Mouse (Mus musculus) stomach, embryonic 16.5 days (tissue): ENCODE results near the gene Babam2. TPM values are rescaled to one million over a fixed set of nuclear protein-coding genes. Genes with fewer than 3 reads are reported as not detected.

ENCODE experiments used
- ATAC-seq: fragments of 200-750 bp; cut with Nextera tagmentation; 2 replicates; pipeline ENCODE4 v1.8.0; 2017; ENCODE audit warnings: moderate number of reproducible peaks, moderate TSS enrichment; ENCODE audit not compliant: insufficient read depth, low FRiP score
- H3K27ac ChIP-seq: fragments of 300-500 bp; sonication (generic); 2 replicates; pipeline ENCODE4 v1.5.1; 2014; ENCODE audit warnings: low read length
- H3K27me3 ChIP-seq: fragments of 300-500 bp; sonication (generic); 2 replicates; pipeline ENCODE4 v1.6.1; 2014; ENCODE audit warnings: low read length, control low read depth, mixed read lengths; ENCODE audit not compliant: control insufficient read depth, insufficient read depth
- H3K36me3 ChIP-seq: fragments of 300-500 bp; sonication (generic); 2 replicates; pipeline ENCODE4 v1.6.1; 2014; ENCODE audit warnings: low read length; ENCODE audit not compliant: control insufficient read depth, insufficient read depth
- H3K4me1 ChIP-seq: fragments of 300-500 bp; sonication (generic); 2 replicates; pipeline ENCODE4 v1.6.1; 2014; ENCODE audit warnings: low read length, control low read depth, mixed read lengths; ENCODE audit not compliant: control insufficient read depth, insufficient read depth
- H3K4me2 ChIP-seq: fragments of 300-500 bp; sonication (generic); 2 replicates; pipeline ENCODE4 v1.6.1; 2014; ENCODE audit warnings: low read depth, low read length, mixed read lengths
- H3K4me3 ChIP-seq: fragments of 300-500 bp; sonication (generic); replicated peaks from 2 replicates; pipeline ENCODE4 v1.5.1; 2014; ENCODE audit warnings: mild to moderate bottlenecking, low read length
- H3K9ac ChIP-seq: fragments of 300-500 bp; sonication (generic); 2 replicates; pipeline ENCODE4 v1.6.1; 2014; ENCODE audit warnings: low read length
- H3K9me3 ChIP-seq: fragments of 300-500 bp; sonication (generic); replicated peaks from 2 replicates; pipeline ENCODE4 v1.6.1; 2016; ENCODE audit warnings: low read length, control low read depth; ENCODE audit not compliant: control insufficient read depth
- WGBS: fragments of 180-500 bp; shearing (Covaris S2); extraction: QIAGEN DNeasy Blood & Tissue Kit; methylation state at CpG from one replicate; pipeline ENCODE4 v1.1.7; 2014; 5-methylcytosine and 5-hydroxymethylcytosine counted together
- polyA plus RNA-seq: library from polyadenylated mRNA; unstranded; fragments of >200 nt; fragmentation: Nextera tagmentation; extraction: Ambion mirVana; gene quantifications from 2 replicates; pipeline ENCODE4 v1.2.1, GENCODE M21; 2015

Gene Babam2
- polyA plus RNA-seq, 1 experiment from 2014 or later: 62.6 TPM

GRCm38 (mm10) chr5:31810796-31811662 is 113.5 kb downstream of the Babam2 start:
- no peak overlapping the region for H3K9ac ChIP-seq
- H3K27me3 ChIP-seq: no peaks in the 10 kb centered on the region
- no peak overlapping the region for H3K4me2 ChIP-seq
- no peaks in the 10 kb centered on the region for H3K36me3 ChIP-seq
- ATAC-seq: peak; percentile 92
- H3K4me3 ChIP-seq: no peak overlapping the region
- H3K27ac ChIP-seq: peak overlapping the region; percentile 76
- 0 out of 2 replicates have a peak, but pooled peaks cover 4% of the 10 kb centered on the region for H3K4me1 ChIP-seq
- no peaks in the 10 kb centered on the region for H3K9me3 ChIP-seq
- WGBS: 29% methylated on average over 12 of the region's 12 CpGs

GRCm38 (mm10) chr5:31811663-31812001 is 114.1 kb downstream of the Babam2 start:
- Histone ChIP-seq H3K4me3 (no peak overlapping the region), H3K9ac (no peak overlapping the region), H3K4me2 (no peak overlapping the region), H3K9me3 (no peaks in the 10 kb centered on the region), H3K27ac (peak overlapping the region; percentile 76), H3K27me3 (no peaks in the 10 kb centered on the region), H3K4me1 (0 out of 2 replicates have a peak, but pooled peaks cover 4% of the 10 kb centered on the region), H3K36me3 (no peaks in the 10 kb centered on the region)
- 92% methylated on average over 1 of the region's 1 CpGs for WGBS
- no peak for ATAC-seq

- no peak for ATAC-seq
- H3K4me3 ChIP-seq: no peak overlapping the region
- H3K36me3 ChIP-seq: no peaks in the 10 kb centered on the region
- 80% methylated on average over 6 of the region's 6 CpGs for WGBS
- 0 out of 2 replicates have a peak, but pooled peaks cover 4% of the 10 kb centered on the region for H3K4me1 ChIP-seq
- H3K27ac ChIP-seq: no peak overlapping the region
- no peak overlapping the region for H3K4me2 ChIP-seq
- H3K27me3 ChIP-seq: no peaks in the 10 kb centered on the region
- no peak overlapping the region for H3K9ac ChIP-seq
- no peaks in the 10 kb centered on the region for H3K9me3 ChIP-seq
These were observed 115.7 kb downstream of the Babam2 start for GRCm38 (mm10) chr5:31813156-31813675.

GRCm38 (mm10) chr5:31814068-31814467 is 116.6 kb downstream of the Babam2 start:
- no peak overlapping the region for H3K9ac ChIP-seq
- no peak for ATAC-seq
- H3K27me3 ChIP-seq: no peaks in the 10 kb centered on the region
- no peaks in the 10 kb centered on the region for H3K9me3 ChIP-seq
- no peak overlapping the region for H3K4me2 ChIP-seq
- no peaks in the 10 kb centered on the region for H3K36me3 ChIP-seq
- H3K4me3 ChIP-seq: no peak overlapping the region
- WGBS: 82% methylated on average over 4 of the region's 4 CpGs
- H3K27ac ChIP-seq: no peak overlapping the region
- 0 out of 2 replicates have a peak, but pooled peaks cover 4% of the 10 kb centered on the region for H3K4me1 ChIP-seq

- H3K4me1 ChIP-seq: 0 out of 2 replicates have a peak, but pooled peaks cover 4% of the 10 kb centered on the region
- no peak for ATAC-seq
- 68% methylated on average over 7 of the region's 7 CpGs for WGBS
- no peak overlapping the region for H3K4me3 ChIP-seq
- no peak overlapping the region for H3K27ac ChIP-seq
- H3K9ac ChIP-seq: no peak overlapping the region
- no peak overlapping the region for H3K4me2 ChIP-seq
- no peaks in the 10 kb centered on the region for H3K36me3 ChIP-seq
- no peaks in the 10 kb centered on the region for H3K9me3 ChIP-seq
- H3K27me3 ChIP-seq: no peaks in the 10 kb centered on the region
These were observed 117.6 kb downstream of the Babam2 start for GRCm38 (mm10) chr5:31815129-31815528.

- H3K4me2 ChIP-seq: no peak overlapping the region
- no peaks in the 10 kb centered on the region for H3K27me3 ChIP-seq
- ATAC-seq: no peak
- no peak overlapping the region for H3K9ac ChIP-seq
- H3K9me3 ChIP-seq: no peaks in the 10 kb centered on the region
- H3K4me3 ChIP-seq: no peak overlapping the region
- 74% methylated on average over 1 of the region's 1 CpGs for WGBS
- H3K27ac ChIP-seq: no peak overlapping the region
- H3K4me1 ChIP-seq: 0 out of 2 replicates have a peak, but pooled peaks cover 2% of the 10 kb centered on the region
- no peaks in the 10 kb centered on the region for H3K36me3 ChIP-seq
These were observed 118.6 kb downstream of the Babam2 start for GRCm38 (mm10) chr5:31816082-31816481.

GRCm38 (mm10) chr5:31820801-31821200 is 123.3 kb downstream of the Babam2 start:
- Histone ChIP-seq H3K36me3 (no peaks in the 10 kb centered on the region), H3K27me3 (no peaks in the 10 kb centered on the region), H3K9me3 (no peaks in the 10 kb centered on the region), H3K9ac (0 out of 2 replicates have a peak overlapping the region, but pooled peaks have one; percentile 7), H3K4me1 (no peaks in the 10 kb centered on the region), H3K4me3 (no peak overlapping the region), H3K4me2 (no peak overlapping the region), H3K27ac (no peak overlapping the region)
- ATAC-seq: no peak
- 69% methylated on average over 3 of the region's 3 CpGs for WGBS

GRCm38 (mm10) chr5:31821204-31821603 is 123.7 kb downstream of the Babam2 start:
- Histone ChIP-seq H3K9ac (0 out of 2 replicates have a peak overlapping the region, but pooled peaks have one; percentile 7), H3K36me3 (no peaks in the 10 kb centered on the region), H3K27me3 (no peaks in the 10 kb centered on the region), H3K4me1 (no peaks in the 10 kb centered on the region), H3K4me2 (no peak overlapping the region), H3K9me3 (no peaks in the 10 kb centered on the region), H3K4me3 (no peak overlapping the region), H3K27ac (no peak overlapping the region)
- no peak for ATAC-seq
- 74% methylated on average over 1 of the region's 1 CpGs for WGBS

GRCm38 (mm10) chr5:31823673-31824072 is 126.2 kb downstream of the Babam2 start:
- no peak overlapping the region for H3K27ac ChIP-seq
- no peaks in the 10 kb centered on the region for H3K27me3 ChIP-seq
- no peaks in the 10 kb centered on the region for H3K36me3 ChIP-seq
- peak; percentile 21; the same call in 1 of the 2 replicates for ATAC-seq
- H3K4me1 ChIP-seq: no peaks in the 10 kb centered on the region
- no peak overlapping the region for H3K9ac ChIP-seq
- no peak overlapping the region for H3K4me2 ChIP-seq
- WGBS: 66% methylated on average over 3 of the region's 3 CpGs
- H3K9me3 ChIP-seq: no peaks in the 10 kb centered on the region
- H3K4me3 ChIP-seq: no peak overlapping the region
